Mouse (Mus musculus) heart, postnatal 0 days (tissue): ENCODE data around the gene Carnmt1. TPM values are rescaled to one million over a fixed set of nuclear protein-coding genes. Genes with fewer than 3 reads are reported as not detected.

Source experiments
- ATAC-seq: fragments of 200-750 bp; cut with Nextera tagmentation; 2 replicates; pipeline ENCODE4 v1.8.0; 2017; ENCODE audit warnings: low read depth, moderate number of reproducible peaks, moderate library complexity; ENCODE audit not compliant: insufficient read depth
- DNase-seq: peaks from one replicate; pipeline ENCODE4 v3.0.0-alpha.2; 2016; ENCODE audit warnings: low spot score
- H3K27ac ChIP-seq: fragments of 300-500 bp; sonication (generic); 2 replicates; pipeline ENCODE4 v1.5.1; 2014; ENCODE audit warnings: low read depth, mild to moderate bottlenecking
- H3K27me3 ChIP-seq: fragments of 300-500 bp; sonication (generic); 2 replicates; pipeline ENCODE4 v1.6.1; 2014; ENCODE audit warnings: low read length, mixed read lengths; ENCODE audit not compliant: control insufficient read depth, insufficient read depth
- H3K36me3 ChIP-seq: fragments of 300-500 bp; sonication (generic); replicated peaks from 2 replicates; pipeline ENCODE4 v1.6.1; 2014; ENCODE audit warnings: low read length, mixed read lengths; ENCODE audit not compliant: control insufficient read depth, insufficient read depth
- H3K4me1 ChIP-seq: fragments of 300-500 bp; sonication (generic); 2 replicates; pipeline ENCODE4 v1.6.1; 2014; ENCODE audit warnings: antibody characterized with exemption; ENCODE audit not compliant: control insufficient read depth, insufficient read depth
- H3K4me2 ChIP-seq: fragments of 300-500 bp; sonication (generic); 2 replicates; pipeline ENCODE4 v1.6.1; 2014; ENCODE audit warnings: low read depth, mild to moderate bottlenecking, low read length, moderate library complexity
- H3K4me3 ChIP-seq: fragments of 300-500 bp; sonication (generic); 2 replicates; pipeline ENCODE4 v1.5.1; 2014; ENCODE audit warnings: low read depth, low read length
- H3K9ac ChIP-seq: fragments of 300-500 bp; sonication (generic); replicated peaks from 2 replicates; pipeline ENCODE4 v1.6.1; 2014; ENCODE audit warnings: low read depth, low read length, mixed read lengths
- H3K9me3 ChIP-seq: fragments of 300-500 bp; sonication (generic); replicated peaks from 2 replicates; pipeline ENCODE4 v1.6.1; 2016; ENCODE audit warnings: low read length; ENCODE audit not compliant: control insufficient read depth
- CTCF ChIP-seq: IDR thresholded peaks from 2 replicates; pipeline ENCODE4 v1.5.1; 2016; ENCODE audit warnings: antibody characterized with exemption, control low read depth, low read depth
- EP300 ChIP-seq: IDR thresholded peaks from 2 replicates; pipeline ENCODE4 v1.6.1; 2016; ENCODE audit warnings: antibody characterized with exemption, low read depth
- WGBS: fragments of 180-500 bp; shearing (Covaris S2); extraction: QIAGEN DNeasy Blood & Tissue Kit; methylation state at CpG from one replicate; pipeline ENCODE4 v1.1.7; 2014; 5-methylcytosine and 5-hydroxymethylcytosine counted together
- polyA plus RNA-seq: library from polyadenylated mRNA; unstranded; fragments of >200 nt; fragmentation: Nextera tagmentation; extraction: Ambion mirVana; gene quantifications from 2 replicates; pipeline ENCODE4 v1.2.1, GENCODE M21; 2015
- total RNA-seq: library from RNA; depleted of rRNA; stranded (reverse); fragments of >200 nt; gene quantifications from 2 replicates; pipeline ENCODE4 v1.2.3, GENCODE M21; 2014; ENCODE audit warnings: low replicate concordance; rRNA removed

Carnmt1 gene
- total and polyA plus RNA-seq, 2 experiments from 2014 or later: 24.6 to 28.6 TPM

DNA sequence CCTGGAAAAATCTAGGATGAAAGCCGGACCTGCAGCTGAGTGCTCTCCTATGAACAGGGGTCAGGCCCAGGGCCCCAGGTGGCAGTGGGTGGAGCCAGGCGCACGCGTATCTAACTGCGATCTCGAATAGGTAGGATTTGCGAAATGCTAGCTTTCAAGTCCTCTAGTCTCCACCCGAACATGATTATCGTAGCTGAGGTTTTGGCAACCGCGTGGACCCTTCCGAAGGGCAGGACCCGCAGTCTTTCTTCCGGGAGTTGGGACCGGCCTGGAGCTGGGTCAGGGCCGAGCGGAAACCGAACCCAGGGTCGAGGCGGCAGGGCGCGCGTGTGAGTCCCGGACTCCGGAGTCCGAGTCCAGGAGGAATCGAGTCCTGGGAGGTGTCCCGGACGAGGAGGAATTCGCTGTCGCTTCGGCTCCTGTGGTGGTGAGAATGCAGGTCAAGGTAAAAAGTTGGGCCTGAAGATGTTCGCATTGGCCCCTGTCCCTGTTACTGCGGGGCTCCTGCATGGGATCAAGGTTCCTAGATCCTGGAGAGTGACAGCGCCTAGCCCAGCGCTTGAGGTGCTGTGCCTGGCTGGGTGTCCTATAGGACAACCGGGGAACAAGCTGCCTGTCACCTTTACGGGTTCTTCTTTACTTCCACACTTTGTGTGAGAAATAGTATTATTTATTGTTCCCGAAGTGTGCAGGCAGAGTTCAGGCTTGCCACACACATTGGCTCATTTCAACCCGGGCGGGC is 79.2 kb downstream of the Carnmt1 start, which contains the start of gene Trpm6:
Gene Trpm6 (plus strand): TSS at position 386 of the 742 bp plus-strand sequence.
- H3K36me3 ChIP-seq: no peaks in the 10 kb centered on the region

More for the DNA sequence above, 79.2 kb downstream of the Carnmt1 start, which contains the start of gene Trpm6:
- no peaks in the 10 kb centered on the region for H3K9me3 ChIP-seq
- peak within 1 kb of the TSS; percentile 68 for H3K4me2 ChIP-seq
- 7% methylated on average over 41 of the region's 41 CpGs for WGBS
- TF ChIP-seq CTCF (no peak), EP300 (no peak)
- ATAC-seq (0 out of 2 replicates have a peak, but pooled peaks have one; percentile 20), DNase-seq (no peak)
- H3K27me3 ChIP-seq: 0 out of 2 replicates have a peak, but pooled peaks cover 12% of the 10 kb centered on the region
- H3K9ac ChIP-seq: peak within 1 kb of the TSS; percentile 34
- no peak within 1 kb of the TSS for H3K27ac ChIP-seq
- peak within 1 kb of the TSS; percentile 44 for H3K4me3 ChIP-seq
- H3K4me1 ChIP-seq: 0 out of 2 replicates have a peak, but pooled peaks cover 4% of the 10 kb centered on the region

Other genes with a start within 250 kb of the Carnmt1 start
- gene Ostf1, start 38.9 kb upstream of the Carnmt1 start, total RNA-seq: 81.7 and 82.7 TPM in 2 replicates
- gene Ostf1, start 38.9 kb upstream of the Carnmt1 start, polyA plus RNA-seq: 89.2 and 89.3 TPM in 2 replicates
- gene Nmrk1, start 38.8 kb upstream of the Carnmt1 start, total RNA-seq: 1.6 and 13.8 TPM in 2 replicates
- gene Nmrk1, start 38.8 kb upstream of the Carnmt1 start, polyA plus RNA-seq: 6.7 TPM in 2 replicates
- gene D030056L22Rik, start 42.4 kb downstream of the Carnmt1 start, total RNA-seq: 16.9 and 33.9 TPM in 2 replicates
- 14.6 and 18.8 TPM in 2 replicates for gene D030056L22Rik, start 42.4 kb downstream of the Carnmt1 start, polyA plus RNA-seq
- gene Trpm6, start 79.2 kb downstream of the Carnmt1 start, total RNA-seq: 1.4 TPM in 1 of 2 replicates, not detected in the other
- 0.15 and 0.20 TPM in 2 replicates for gene Trpm6, start 79.2 kb downstream of the Carnmt1 start, polyA plus RNA-seq